Mouse (Mus musculus) hindbrain, embryonic 14.5 days (tissue): ENCODE measurements at regions not wholly inside any gene's neighbourhood (a gene's known extent, or its start where the extent isn't known, plus 50 kb on each side); places are given as distances from the start of the nearest gene placed in this dataset.
A peak's percentile ranks its signal among the peaks of the same experiment; 100 is the strongest.

Experiments
- ATAC-seq: fragments of 200-750 bp; cut with Nextera tagmentation; 2 replicates; pipeline ENCODE4 v1.8.0; 2017; ENCODE audit warnings: moderate number of reproducible peaks, mild to moderate bottlenecking, moderate TSS enrichment, moderate library complexity; ENCODE audit not compliant: low FRiP score
- DNase-seq: peaks from one replicate; pipeline ENCODE4 v3.0.0-alpha.2; 2015; ENCODE audit warnings: low spot score
- H3K27ac ChIP-seq: fragments of 300-500 bp; sonication (generic); 2 replicates; pipeline ENCODE4 v1.5.1; 2014; ENCODE audit warnings: mild to moderate bottlenecking, moderate library complexity
- H3K27me3 ChIP-seq: fragments of 300-500 bp; sonication (generic); 2 replicates; pipeline ENCODE4 v1.6.1; 2014; ENCODE audit warnings: mild to moderate bottlenecking, low read length, mixed read lengths; ENCODE audit not compliant: control insufficient read depth, insufficient read depth
- H3K36me3 ChIP-seq: fragments of 300-500 bp; sonication (generic); replicated peaks from 2 replicates; pipeline ENCODE4 v1.6.1; 2014; ENCODE audit not compliant: control insufficient read depth, insufficient read depth
- H3K4me1 ChIP-seq: fragments of 300-500 bp; sonication (generic); replicated peaks from 2 replicates; pipeline ENCODE4 v1.6.1; 2014; ENCODE audit warnings: antibody characterized with exemption, low read length, mixed read lengths; ENCODE audit not compliant: control insufficient read depth, insufficient read depth
- H3K4me2 ChIP-seq: fragments of 300-500 bp; sonication (generic); replicated peaks from 2 replicates; pipeline ENCODE4 v1.6.1; 2014; ENCODE audit warnings: mild to moderate bottlenecking, moderate library complexity
- H3K4me3 ChIP-seq: fragments of 300-500 bp; sonication (generic); replicated peaks from 2 replicates; pipeline ENCODE4 v1.5.1; 2014; ENCODE audit warnings: mild to moderate bottlenecking, low read length
- H3K9ac ChIP-seq: fragments of 300-500 bp; sonication (generic); 2 replicates; pipeline ENCODE4 v1.6.1; 2014
- H3K9me3 ChIP-seq: fragments of 300-500 bp; sonication (generic); 2 replicates; pipeline ENCODE4 v1.6.1; 2016; ENCODE audit warnings: low read length; ENCODE audit not compliant: control insufficient read depth
- WGBS: fragments of 180-500 bp; shearing (Covaris S2); extraction: QIAGEN DNeasy Blood & Tissue Kit; methylation state at CpG from one replicate; pipeline ENCODE4 v1.1.7; 2014; 5-methylcytosine and 5-hydroxymethylcytosine counted together

GRCm38 (mm10) chr17:88168262-88169096 is 103.4 kb upstream of the Fbxo11 start:
- no peak overlapping the region for H3K4me3 ChIP-seq
- no peak overlapping the region for H3K9ac ChIP-seq
- H3K27ac ChIP-seq = no peak overlapping the region
- H3K27me3 ChIP-seq = no peaks in the 10 kb centered on the region
- no peaks in the 10 kb centered on the region for H3K4me1 ChIP-seq
- H3K4me2 ChIP-seq = no peak overlapping the region
- WGBS = 79% methylated on average over 8 of the region's 8 CpGs
- no peak for ATAC-seq
- peak; percentile 21 for DNase-seq
- H3K9me3 ChIP-seq = no peaks in the 10 kb centered on the region
- H3K36me3 ChIP-seq = no peaks in the 10 kb centered on the region

- H3K4me2 ChIP-seq = no peak overlapping the region
- no peaks in the 10 kb centered on the region for H3K9me3 ChIP-seq
- no peak overlapping the region for H3K4me3 ChIP-seq
- H3K27me3 ChIP-seq = no peaks in the 10 kb centered on the region
- DNase-seq (peak; percentile 18), ATAC-seq (no peak)
- no peak overlapping the region for H3K9ac ChIP-seq
- WGBS = 87% methylated on average over 3 of the region's 3 CpGs
- no peaks in the 10 kb centered on the region for H3K36me3 ChIP-seq
- no peaks in the 10 kb centered on the region for H3K4me1 ChIP-seq
- H3K27ac ChIP-seq = no peak overlapping the region
These were observed 106.5 kb upstream of the Fbxo11 start for GRCm38 (mm10) chr17:88171606-88172005.

GRCm38 (mm10) chr17:88173354-88174032 is 108.4 kb upstream of the Fbxo11 start:
- WGBS = 83% methylated on average over 4 of the region's 4 CpGs
- Histone ChIP-seq H3K4me3 (no peak overlapping the region), H3K4me1 (no peaks in the 10 kb centered on the region), H3K9me3 (no peaks in the 10 kb centered on the region), H3K9ac (no peak overlapping the region), H3K4me2 (no peak overlapping the region), H3K27me3 (no peaks in the 10 kb centered on the region), H3K27ac (no peak overlapping the region), H3K36me3 (no peaks in the 10 kb centered on the region)
- DNase-seq = peak; percentile 14
- no peak for ATAC-seq

- H3K9ac ChIP-seq = no peak overlapping the region
- no peaks in the 10 kb centered on the region for H3K4me1 ChIP-seq
- DNase-seq (peak; percentile 28), ATAC-seq (no peak)
- no peak overlapping the region for H3K27ac ChIP-seq
- no peaks in the 10 kb centered on the region for H3K27me3 ChIP-seq
- H3K36me3 ChIP-seq = no peaks in the 10 kb centered on the region
- H3K4me3 ChIP-seq = no peak overlapping the region
- 88% methylated on average over 10 of the region's 10 CpGs for WGBS
- H3K4me2 ChIP-seq = no peak overlapping the region
- H3K9me3 ChIP-seq = no peaks in the 10 kb centered on the region
These were observed 109.2 kb upstream of the Fbxo11 start for GRCm38 (mm10) chr17:88174242-88174679.

- H3K36me3 ChIP-seq = no peaks in the 10 kb centered on the region
- H3K4me2 ChIP-seq = no peak overlapping the region
- no peak overlapping the region for H3K27ac ChIP-seq
- H3K4me3 ChIP-seq = no peak overlapping the region
- H3K4me1 ChIP-seq = no peaks in the 10 kb centered on the region
- WGBS = 86% methylated on average over 4 of the region's 4 CpGs
- H3K27me3 ChIP-seq = no peaks in the 10 kb centered on the region
- DNase-seq (peak; percentile 8), ATAC-seq (no peak)
- H3K9ac ChIP-seq = no peak overlapping the region
- H3K9me3 ChIP-seq = no peaks in the 10 kb centered on the region
These were observed 111.0 kb upstream of the Fbxo11 start for GRCm38 (mm10) chr17:88175951-88176623.

GRCm38 (mm10) chr17:88190735-88191134 is 125.6 kb upstream of the Fbxo11 start:
- H3K4me1 ChIP-seq = no peaks in the 10 kb centered on the region
- H3K4me3 ChIP-seq = no peak overlapping the region
- H3K27ac ChIP-seq = no peak overlapping the region
- H3K9ac ChIP-seq = no peak overlapping the region
- no peaks in the 10 kb centered on the region for H3K36me3 ChIP-seq
- ATAC-seq = no peak
- H3K4me2 ChIP-seq = no peak overlapping the region
- WGBS = 85% methylated on average over 5 of the region's 5 CpGs
- H3K9me3 ChIP-seq = no peaks in the 10 kb centered on the region
- no peaks in the 10 kb centered on the region for H3K27me3 ChIP-seq
- no peak for DNase-seq

DNA sequence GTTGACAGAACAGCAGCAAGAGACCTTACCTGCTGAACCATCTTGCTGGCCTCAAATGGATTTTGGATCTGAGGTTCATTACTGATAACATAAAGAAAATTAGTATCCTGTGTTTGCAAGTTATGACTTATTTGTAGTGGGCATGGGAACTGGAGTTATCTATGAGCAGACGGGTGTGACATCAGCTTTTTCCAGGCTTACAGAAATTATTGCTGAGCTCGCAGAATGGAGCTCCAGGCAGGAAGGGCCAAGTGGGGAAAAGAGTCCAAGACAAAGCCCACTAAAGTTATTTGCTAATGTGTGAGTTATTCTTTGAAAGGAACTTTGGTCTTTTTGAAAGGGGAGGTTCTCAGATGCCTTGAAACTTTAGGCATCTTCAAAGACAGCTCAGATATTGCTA is 126.4 kb upstream of the Fbxo11 start:
- no peak overlapping the region for H3K9ac ChIP-seq
- H3K9me3 ChIP-seq = no peaks in the 10 kb centered on the region
- no peaks in the 10 kb centered on the region for H3K36me3 ChIP-seq
- no peak for ATAC-seq
- 88% methylated on average over 2 of the region's 2 CpGs for WGBS
- H3K4me2 ChIP-seq = no peak overlapping the region
- H3K4me1 ChIP-seq = no peaks in the 10 kb centered on the region
- H3K27ac ChIP-seq = no peak overlapping the region
- no peak overlapping the region for H3K4me3 ChIP-seq
- no peaks in the 10 kb centered on the region for H3K27me3 ChIP-seq
- DNase-seq = no peak

DNA sequence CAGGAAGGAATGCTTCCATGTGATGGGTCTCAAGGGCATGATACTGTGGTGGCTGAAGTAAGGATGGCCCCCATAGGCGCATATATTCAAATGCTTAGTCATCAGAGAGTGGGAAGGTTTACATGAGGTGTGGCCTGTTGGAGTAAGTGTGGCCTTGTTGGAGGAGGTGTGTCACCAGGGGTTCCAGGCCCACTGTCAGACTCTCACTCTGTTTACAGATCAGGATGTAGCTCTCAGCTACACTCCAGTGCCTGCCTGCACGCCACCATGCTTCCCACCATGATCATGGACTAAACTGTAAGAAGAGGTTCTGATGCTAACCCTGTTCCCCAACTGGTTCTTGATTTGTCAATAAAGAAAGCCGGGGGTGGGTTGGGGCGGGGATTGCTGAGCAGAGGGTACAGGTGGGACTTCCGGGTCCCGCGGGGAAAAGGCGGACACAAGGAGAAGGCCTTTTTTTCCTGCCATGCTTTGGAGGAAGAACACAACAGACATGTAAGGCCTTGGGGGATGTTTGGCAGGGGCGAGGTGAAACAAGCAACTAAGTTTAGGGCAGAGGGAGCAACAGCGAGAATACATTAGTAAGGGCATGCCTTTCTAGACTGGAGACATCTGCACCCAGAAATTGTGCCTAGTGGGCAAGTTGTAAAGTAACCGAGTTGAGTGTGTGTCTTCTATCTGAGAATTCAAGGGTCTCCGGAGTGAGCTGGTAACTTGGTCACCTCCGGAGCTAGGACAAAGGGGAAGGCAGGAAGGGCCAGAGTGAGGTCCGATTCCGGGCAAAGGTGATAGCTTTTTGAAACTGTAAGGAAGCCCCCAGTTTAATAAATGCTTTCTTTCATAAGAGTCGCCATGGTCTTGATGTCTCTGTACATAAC is 127.1 kb upstream of the Fbxo11 start:
- ATAC-seq = no peak
- no peak overlapping the region for H3K27ac ChIP-seq
- H3K4me3 ChIP-seq = no peak overlapping the region
- 95% methylated on average over 16 of the region's 16 CpGs for WGBS
- H3K27me3 ChIP-seq = no peaks in the 10 kb centered on the region
- no peak for DNase-seq
- no peaks in the 10 kb centered on the region for H3K9me3 ChIP-seq
- H3K36me3 ChIP-seq = no peaks in the 10 kb centered on the region
- H3K4me2 ChIP-seq = no peak overlapping the region
- H3K4me1 ChIP-seq = no peaks in the 10 kb centered on the region
- no peak overlapping the region for H3K9ac ChIP-seq
